Comparison of ENCODE assay signal across 28 mouse cellular contexts in the genomic region with DNA sequence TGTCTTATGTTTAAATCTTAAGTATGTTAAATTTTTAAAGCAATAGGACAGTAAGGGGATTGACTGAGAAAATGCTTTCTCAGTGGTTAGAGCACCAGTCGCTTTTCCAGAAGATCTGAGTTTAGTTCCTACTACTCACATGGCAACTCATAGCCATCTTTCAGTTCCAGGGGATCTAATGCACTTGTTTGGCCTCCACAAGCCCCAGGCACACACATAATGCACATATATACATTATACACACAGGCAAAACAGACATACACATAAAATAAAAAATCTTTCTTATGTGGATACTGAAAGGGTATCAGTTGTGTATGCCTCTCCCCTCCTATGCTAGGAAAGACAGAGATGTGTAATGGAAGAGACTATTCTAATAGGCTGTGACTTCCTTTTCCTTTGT.
"Had no signal": no experiment of that assay in that cellular context is flagged by ENCODE, and none has a peak within 500 bp of the region (broad histone marks: within the 10 kb centered on the region; RNA-seq: fewer than 3 reads in every experiment).

No protein-coding gene starts in this region.

- H3K27ac ChIP-seq: embryonic facial prominence, embryonic 10.5 days; embryonic facial prominence, embryonic 12.5 days; embryonic facial prominence, embryonic 13.5 days; embryonic facial prominence, embryonic 15.5 days; forebrain, embryonic 10.5 days; forebrain, embryonic 12.5 days; forebrain, embryonic 13.5 days; forebrain, embryonic 15.5 days; gastrocnemius, adult 2 months; heart, adult 2 months had no signal

- H3K4me3 ChIP-seq: embryonic facial prominence, embryonic 10.5 days; embryonic facial prominence, embryonic 12.5 days; embryonic facial prominence, embryonic 13.5 days; embryonic facial prominence, embryonic 15.5 days; erythroblast, embryonic 14.5 days; forebrain, embryonic 10.5 days; forebrain, embryonic 12.5 days; forebrain, embryonic 13.5 days; forebrain, embryonic 15.5 days; gastrocnemius, adult 2 months; heart, adult 2 months had no signal

- H3K9ac ChIP-seq: embryonic facial prominence, embryonic 12.5 days; embryonic facial prominence, embryonic 13.5 days; embryonic facial prominence, embryonic 15.5 days; forebrain, embryonic 12.5 days; forebrain, embryonic 13.5 days; forebrain, embryonic 15.5 days; forebrain, postnatal 0 days had no signal

- H3K4me1 ChIP-seq: embryonic facial prominence, embryonic 10.5 days; embryonic facial prominence, embryonic 12.5 days; embryonic facial prominence, embryonic 13.5 days; embryonic facial prominence, embryonic 15.5 days; forebrain, embryonic 10.5 days; forebrain, embryonic 12.5 days; forebrain, embryonic 13.5 days; forebrain, embryonic 15.5 days had no signal

- DNase-seq: cerebellum, adult 2 months; cerebellum, adult 8-10 months; cerebellum, adult 9-10 months; cerebellum, adult 9-11 months; cerebellum, postnatal 10 days; cerebellum, postnatal 14 days; cerebellum, postnatal 25 days; cerebellum, postnatal 36 days; embryo, embryonic 11 days; forebrain, postnatal 0 days; gastrocnemius, adult 2 months; gastrocnemius, postnatal 10 days; gastrocnemius, postnatal 14 days; gastrocnemius, postnatal 25 days; gastrocnemius, postnatal 36 days; heart, adult 18-20 months; heart, adult 2 months had no signal

- ATAC-seq: forebrain, embryonic 13.5 days; forebrain, embryonic 14.5 days; forebrain, embryonic 15.5 days; forebrain, embryonic 16.5 days; forebrain, postnatal 0 days had no signal

- H3K9me3 ChIP-seq: embryonic facial prominence, embryonic 10.5 days; embryonic facial prominence, embryonic 12.5 days; embryonic facial prominence, embryonic 13.5 days; embryonic facial prominence, embryonic 15.5 days; forebrain, embryonic 10.5 days; forebrain, embryonic 12.5 days; forebrain, embryonic 13.5 days; forebrain, embryonic 15.5 days had no signal

- H3K36me3 ChIP-seq: embryonic facial prominence, embryonic 10.5 days; embryonic facial prominence, embryonic 12.5 days; embryonic facial prominence, embryonic 13.5 days; embryonic facial prominence, embryonic 15.5 days; forebrain, embryonic 10.5 days; forebrain, embryonic 12.5 days; forebrain, embryonic 15.5 days had no signal

- H3K4me2 ChIP-seq: embryonic facial prominence, embryonic 12.5 days; embryonic facial prominence, embryonic 13.5 days; embryonic facial prominence, embryonic 15.5 days; forebrain, embryonic 12.5 days; forebrain, embryonic 13.5 days; forebrain, embryonic 15.5 days had no signal

- H3K27me3 ChIP-seq: embryonic facial prominence, embryonic 12.5 days; embryonic facial prominence, embryonic 13.5 days; embryonic facial prominence, embryonic 15.5 days; forebrain, embryonic 12.5 days; forebrain, embryonic 13.5 days; forebrain, embryonic 15.5 days had no signal
